Mouse (Mus musculus) yolk sac, embryonic 10.5 days (tissue): ENCODE measurements around the gene Ppp1r14c.
"Not testable (repeated sequence)": the region's sequence is repeated elsewhere in the genome, so short reads cannot be mapped to it uniquely, and the experiment has no call there.

Experiments used
- DNase-seq: peaks from one replicate; pipeline ENCODE4 v3.0.0-alpha.2; 2017; ENCODE audit warnings: low spot score

Ppp1r14c gene

DNA sequence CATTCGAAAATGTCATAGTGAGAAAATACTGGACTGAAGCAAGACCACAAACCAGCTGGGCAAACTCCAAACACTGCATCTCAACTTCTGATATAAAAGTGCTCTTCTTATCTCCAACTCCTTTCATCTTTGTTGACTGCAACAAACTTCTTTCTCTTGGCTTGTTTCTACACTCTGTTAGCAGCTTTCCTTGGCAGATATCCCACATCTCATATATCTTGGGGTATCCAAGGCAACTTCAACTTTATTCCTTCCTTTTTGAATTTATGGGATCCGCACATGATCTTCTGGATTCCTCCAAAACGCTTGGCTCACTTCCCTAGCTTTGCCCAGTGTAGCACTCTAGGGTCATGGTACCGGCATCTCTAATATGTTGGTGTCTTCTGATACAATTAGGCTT is 102.7 kb downstream of the Ppp1r14c start:
- no peak for DNase-seq

DNA sequence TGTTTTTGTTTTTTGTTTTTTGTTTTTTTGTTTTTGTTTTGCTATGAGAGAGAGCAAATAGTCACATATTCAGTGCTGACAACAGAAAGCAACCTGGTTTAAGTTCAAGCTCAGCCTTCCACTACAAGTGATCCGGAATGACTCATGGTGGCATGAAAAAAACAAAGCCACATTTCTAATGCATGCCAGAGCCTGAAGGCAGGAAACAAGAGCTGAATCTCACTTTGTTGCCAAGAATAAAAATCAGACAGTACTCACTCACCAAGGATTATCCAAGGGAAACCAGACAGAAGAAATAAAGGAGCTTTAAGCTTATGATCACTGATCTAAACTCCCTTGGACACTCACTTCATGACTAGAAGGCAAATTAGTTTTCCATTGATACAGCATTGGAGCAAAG is 110.8 kb downstream of the Ppp1r14c start:
- DNase-seq = no peak

DNA sequence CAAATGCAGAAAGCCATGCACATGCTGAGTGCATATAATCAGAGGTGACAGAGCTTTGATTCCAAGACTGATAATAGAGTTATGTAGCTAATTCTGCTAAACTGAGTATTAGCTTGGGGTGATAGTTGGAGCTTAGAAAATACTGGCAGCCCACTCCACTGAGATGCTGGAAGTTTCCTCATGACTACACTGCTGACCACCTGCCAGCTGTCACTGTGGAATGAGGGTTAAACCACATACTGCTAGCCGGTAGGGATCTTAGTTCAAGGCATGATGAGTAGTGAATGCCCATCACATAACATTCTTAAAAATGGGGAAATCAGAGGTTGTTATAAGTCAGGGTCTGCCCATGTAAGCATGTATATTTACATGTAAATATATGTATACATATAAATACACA is 113.9 kb downstream of the Ppp1r14c start:
- DNase-seq = no peak

DNA sequence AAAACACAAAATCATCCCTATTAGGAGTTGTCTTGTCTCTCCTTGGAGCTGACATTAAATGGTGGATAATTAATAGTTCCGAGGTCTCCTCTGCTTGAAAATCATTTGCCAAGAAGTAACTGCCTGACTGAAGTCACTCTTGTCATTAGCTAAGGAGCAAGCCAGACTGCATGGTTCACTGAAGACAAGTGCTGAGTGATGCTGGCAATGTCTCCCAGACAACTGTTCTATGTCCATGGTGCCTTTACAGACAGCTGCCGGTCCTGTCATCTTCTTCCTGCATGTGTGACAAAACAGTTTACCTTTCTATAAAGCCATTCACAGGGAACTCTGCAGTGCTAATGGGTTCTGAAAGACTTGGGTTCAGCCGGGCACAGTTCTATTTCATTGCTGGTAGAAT is 124.2 kb downstream of the Ppp1r14c start:
- no peak for DNase-seq

DNA sequence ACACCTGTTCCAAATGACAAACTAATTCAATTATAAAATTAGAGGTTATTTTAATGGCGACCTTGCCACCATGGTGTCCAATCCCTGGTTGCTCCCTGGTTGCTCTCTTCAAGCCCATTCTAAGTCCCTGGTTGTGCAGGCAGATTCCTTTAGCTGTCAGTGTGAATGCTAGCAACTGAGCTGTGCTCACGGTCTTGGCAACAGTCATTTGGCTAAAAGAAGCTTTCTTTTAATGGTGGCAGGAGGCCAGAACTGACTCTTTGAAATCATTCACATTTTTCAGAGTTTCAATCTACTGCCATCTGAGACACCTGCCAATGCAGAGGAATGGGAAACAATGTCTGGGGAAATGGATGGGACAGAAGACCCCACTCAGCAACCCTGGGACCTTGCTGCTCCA is 130.9 kb downstream of the Ppp1r14c start:
- DNase-seq = no peak

DNA sequence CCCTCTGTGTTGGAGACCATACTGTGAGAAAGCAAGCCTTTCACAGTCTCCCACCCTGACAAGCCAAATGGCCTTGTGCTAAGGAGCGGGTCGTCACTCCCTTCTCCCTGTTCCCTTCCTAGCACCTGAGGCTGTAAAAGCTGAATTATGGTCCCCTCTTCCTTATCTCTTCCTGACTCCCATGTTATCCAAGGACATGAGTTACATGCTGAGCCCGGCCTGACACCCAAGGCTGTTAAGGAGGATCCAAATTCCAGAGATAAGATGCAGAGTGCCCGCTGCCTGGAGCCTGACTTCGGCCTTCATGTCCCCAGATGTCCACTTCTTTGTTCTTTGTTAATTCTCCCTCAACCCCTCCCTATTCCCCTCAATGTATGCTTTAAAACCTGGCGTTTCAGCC is 135.0 kb downstream of the Ppp1r14c start:
- not testable (repeated sequence) for DNase-seq

DNA sequence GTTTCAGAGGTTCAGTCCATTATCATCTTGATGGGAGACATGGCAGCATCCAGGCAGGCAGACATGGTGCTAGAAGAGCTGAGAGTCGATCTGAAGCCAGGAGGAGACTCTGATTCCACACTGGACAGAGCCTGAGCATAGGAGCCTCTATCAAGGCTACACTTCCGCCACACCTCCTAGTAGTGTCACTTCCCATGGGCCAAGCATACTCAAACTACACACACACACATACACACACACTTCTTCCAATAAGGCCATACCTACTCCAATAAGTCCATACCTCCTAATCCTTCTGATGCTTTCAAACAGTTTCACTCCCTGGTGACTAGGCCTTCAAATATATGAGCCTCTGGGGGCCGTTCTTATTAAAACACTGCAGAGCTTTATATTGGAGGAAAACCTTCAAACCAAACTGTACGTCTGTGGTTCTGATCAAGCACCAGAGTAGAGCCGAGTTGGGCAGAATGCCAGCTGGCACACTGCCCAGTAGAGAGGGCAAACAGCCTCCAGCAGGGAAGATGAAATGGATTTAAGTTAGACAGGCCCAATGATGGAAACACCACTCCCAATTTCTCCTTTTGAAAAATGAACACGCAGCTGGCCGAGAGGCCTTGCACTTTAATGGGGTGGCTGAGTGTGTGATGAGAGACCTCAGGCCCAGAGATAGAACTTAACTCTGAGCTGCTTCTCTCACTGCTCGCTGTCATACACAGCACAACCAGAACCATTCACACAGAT is 141.8 kb downstream of the Ppp1r14c start:
- no peak for DNase-seq

DNA sequence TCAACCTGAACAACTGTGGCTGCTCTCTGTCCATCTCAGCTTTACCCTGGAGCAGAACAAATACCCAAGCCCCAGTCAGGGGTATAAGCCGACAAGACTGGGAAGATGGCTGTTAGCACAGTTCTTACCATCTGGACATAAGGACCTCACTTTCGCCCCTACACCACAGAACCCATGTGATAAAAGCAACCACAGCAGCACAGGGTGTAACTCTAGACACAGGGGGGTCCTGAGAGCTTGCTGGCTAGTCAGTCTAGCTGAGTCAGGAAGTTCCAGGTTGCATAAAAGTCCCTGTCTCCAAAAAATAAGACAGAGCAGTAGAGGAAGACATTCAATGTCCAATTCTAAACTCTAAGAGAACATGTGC is 142.3 kb downstream of the Ppp1r14c start:
- DNase-seq = no peak

DNA sequence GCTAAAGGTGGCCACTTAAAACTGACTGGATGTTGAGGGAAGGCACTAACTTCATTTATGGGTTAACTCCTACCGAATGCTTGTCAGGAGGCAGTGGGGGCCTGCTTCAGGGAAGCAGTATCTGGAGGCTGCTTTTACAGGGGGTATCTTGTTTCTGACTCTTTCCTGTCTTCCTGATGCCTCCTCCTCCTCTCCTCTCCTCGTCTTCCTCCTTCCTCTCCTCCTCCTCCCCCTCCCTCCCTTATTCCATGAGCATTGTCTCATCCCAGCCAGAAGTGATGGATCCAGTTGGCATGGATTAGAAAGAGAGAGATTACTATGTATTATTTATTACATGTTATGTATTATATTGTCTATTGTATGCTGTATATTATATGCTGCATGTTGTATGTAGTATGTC is 142.9 kb downstream of the Ppp1r14c start:
- no peak for DNase-seq

DNA sequence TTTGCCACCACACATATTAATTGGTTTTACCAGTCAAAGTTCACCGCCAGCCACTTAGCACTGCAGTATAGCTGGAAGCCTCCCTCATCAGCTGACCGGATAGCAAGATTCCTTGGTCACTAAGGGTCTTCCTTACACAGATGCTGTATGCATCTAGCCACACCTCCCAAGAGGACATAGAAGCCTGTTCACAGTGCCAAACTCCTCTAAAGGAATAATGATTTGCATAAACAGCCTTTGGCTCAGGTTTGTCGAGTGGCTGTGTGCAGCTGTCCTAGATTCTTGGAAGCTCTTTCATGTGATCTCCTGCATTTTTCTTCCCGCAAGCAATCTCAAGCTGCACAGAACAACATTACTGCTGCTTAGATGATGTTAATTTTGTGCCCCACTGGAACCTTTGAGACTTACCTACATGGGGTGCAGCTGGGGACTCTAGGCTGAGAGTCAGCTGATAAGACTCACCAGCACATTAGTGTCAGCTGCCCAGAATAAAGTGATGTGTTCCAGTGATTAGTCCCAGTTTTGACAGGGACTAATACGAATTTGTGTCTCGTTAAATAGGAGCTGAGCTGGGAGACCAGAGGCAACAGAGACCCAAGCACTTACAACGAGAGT is 143.9 kb downstream of the Ppp1r14c start:
- DNase-seq = no peak

DNA sequence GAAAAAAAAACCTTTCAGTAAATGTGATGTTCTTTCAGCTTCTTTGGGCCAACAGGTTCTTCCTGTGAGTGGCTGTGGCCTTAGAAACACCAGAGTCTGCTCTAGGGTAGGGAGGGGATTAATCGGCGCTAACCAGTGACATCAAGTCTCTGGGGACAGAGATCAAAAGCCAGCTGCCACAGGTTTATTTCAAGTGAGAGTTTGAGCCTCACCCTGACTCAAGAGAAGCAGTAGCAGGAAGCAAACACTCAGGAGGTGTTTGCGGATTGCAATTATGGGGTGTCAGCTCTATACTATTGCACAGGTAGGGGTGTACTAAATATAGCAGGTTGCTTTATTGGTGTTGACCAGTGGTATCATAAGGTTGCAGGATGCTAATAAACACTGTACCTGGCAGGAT is 144.6 kb downstream of the Ppp1r14c start:
- no peak for DNase-seq

DNA sequence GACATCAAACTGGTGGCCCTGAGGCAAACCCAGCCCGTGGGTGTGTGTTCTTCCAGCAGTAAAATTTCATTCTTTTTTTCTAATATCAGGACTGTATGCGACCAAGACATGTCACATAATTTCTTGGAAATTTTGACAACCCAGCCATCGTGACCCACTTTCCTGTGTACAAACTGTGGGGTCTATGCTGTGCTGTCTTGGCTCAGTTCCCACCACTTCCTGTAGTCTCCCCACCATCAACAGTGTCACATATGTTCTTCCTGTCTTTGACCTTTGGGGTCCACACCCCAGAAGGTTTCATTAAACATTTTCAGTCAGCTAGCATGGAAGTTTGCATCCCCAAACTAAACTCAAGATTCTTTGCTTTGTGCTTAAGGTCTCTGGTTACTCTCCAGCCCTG is 145.5 kb downstream of the Ppp1r14c start:
- DNase-seq = no peak

DNA sequence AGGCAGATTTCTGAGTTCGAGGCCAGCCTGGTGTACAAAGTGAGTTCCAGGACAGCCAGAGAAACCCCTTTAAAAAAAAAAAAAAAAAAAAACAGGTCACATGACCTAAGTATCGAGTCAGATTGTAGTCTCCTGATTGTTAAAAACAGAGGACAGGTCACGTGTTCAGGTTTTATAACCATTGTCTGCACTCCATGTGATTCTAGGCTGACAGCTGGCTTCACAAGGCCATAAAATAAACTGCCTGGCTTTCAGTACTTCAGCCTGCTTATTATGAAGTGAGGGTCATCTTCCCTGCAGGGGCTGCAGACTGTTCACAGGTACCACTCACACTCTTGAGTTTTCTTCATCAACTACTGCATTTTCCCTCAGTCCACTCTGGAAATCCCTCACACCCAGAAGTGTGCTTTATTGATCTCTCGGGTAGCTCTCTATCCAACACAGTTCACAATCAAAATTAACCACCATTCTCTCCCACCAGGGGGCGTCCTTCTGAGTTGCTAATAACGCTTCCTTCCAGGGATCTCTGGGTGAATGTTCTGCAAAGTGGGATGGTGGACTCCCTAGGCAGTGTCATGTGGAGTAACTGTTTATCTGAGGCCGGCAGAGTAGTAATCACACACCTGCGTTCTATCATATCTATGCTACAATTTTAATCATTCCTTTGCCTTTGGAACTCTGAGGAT is 146.9 kb downstream of the Ppp1r14c start:
- DNase-seq = no peak

DNA sequence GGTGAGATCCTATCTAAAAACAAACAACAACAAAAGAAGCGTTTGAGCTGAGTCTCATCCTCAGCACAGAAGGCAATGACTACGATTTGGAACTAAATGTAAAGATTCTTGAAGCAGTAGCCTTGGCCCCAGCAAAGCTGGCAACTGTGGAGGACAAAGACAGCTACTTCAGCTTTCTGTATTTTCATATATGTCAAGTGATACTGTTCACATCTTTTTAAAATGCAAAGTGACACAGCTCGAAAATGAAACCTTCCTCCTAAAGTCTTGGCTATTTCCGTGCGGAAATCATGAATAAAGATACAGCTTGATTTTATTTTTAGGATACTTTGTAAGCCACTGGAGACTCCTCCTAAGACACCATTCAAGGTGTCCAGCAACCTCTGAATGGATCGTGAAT is 148.1 kb downstream of the Ppp1r14c start:
- no peak for DNase-seq
